Mouse (Mus musculus): Measurements from ENCODE around the gene Txndc5.

DNA sequence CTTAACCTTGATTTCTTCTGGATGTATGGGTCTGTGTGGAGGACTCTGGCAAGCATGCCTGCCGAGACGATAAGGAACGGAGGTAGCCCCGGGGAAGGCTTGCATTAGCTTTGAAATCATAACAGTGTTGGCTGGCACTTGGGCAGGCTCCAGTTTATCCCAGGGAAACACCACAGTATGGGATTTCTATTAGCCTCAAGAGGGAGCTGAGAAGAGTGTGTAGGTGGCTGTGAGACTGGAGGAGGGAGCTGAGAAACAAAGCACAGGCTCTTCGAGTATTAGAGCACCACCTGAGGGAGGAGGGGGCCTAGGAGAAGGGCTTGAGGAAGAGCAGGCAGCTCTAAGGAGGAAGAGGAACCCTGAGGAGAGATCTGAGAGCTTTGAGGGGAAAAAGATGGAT lies 57.7 kb downstream of the Txndc5 start:
- TF ChIP-seq CTCF (IDR thresholded peaks at IDR 0.05; ENCODE audit: borderline replicate concordance, insufficient read depth, low read length): no peak
- TF ChIP-seq POLR2A (IDR thresholded peaks at IDR 0.05; ENCODE audit: low read depth, low read length): no peak
